Mouse (Mus musculus) thymus, postnatal 10 days (tissue): ENCODE results near the gene Gm13128.
"Not testable (repeated sequence)": the region's sequence is repeated elsewhere in the genome, so short reads cannot be mapped to it uniquely, and the experiment has no call there.

Experiments
- DNase-seq, 2 experiments: peaks; one replicate each; pipeline ENCODE4 v3.0.0; 2021; ENCODE audit warnings: low spot score in 2 of 2

Gm13128 gene

GRCm38 (mm10) chr4:144329949-144330348 is at the start of gene Gm13128:
Gene Gm13128 (plus strand): TSS chr4:144330249.
- DNase-seq = not testable (repeated sequence)

- not testable (repeated sequence) for DNase-seq
Measured at GRCm38 (mm10) chr4:144280388-144280787, 49.7 kb upstream of the Gm13128 start, which contains the start of gene Pramel5. Gene Pramel5 (minus strand): TSS chr4:144280488.

GRCm38 (mm10) chr4:144299414-144299813 is 30.6 kb upstream of the Gm13128 start:
- not testable (repeated sequence) for DNase-seq

GRCm38 (mm10) chr4:144312666-144313460 is 17.2 kb upstream of the Gm13128 start:
- not testable (repeated sequence) for DNase-seq

GRCm38 (mm10) chr4:144335856-144336255 is 5.8 kb downstream of the Gm13128 start:
- DNase-seq = not testable (repeated sequence)

- not testable (repeated sequence) for DNase-seq
Measured at GRCm38 (mm10) chr4:144357642-144358041, 27.6 kb downstream of the Gm13128 start, which contains the start of gene Gm13119. Gene Gm13119 (plus strand): TSS chr4:144357942.

- no peak for DNase-seq
Measured at GRCm38 (mm10) chr4:144377911-144378310, 47.9 kb downstream of the Gm13128 start, which contains the start of gene Pramef20. Gene Pramef20 (minus strand): TSS chr4:144377933.
